Mouse (Mus musculus) embryonic facial prominence, embryonic 14.5 days (tissue): ENCODE data around the gene Cgnl1. TPM values are rescaled to one million over a fixed set of nuclear protein-coding genes. Genes with fewer than 3 reads are reported as not detected.

Experiments
- ATAC-seq: fragments of 200-750 bp; cut with Nextera tagmentation; 2 replicates; pipeline ENCODE4 v1.8.0; 2017; ENCODE audit warnings: low read depth, moderate number of reproducible peaks, moderate TSS enrichment
- DNase-seq: peaks from one replicate; pipeline ENCODE4 v3.0.0-alpha.2; 2015; ENCODE audit warnings: low spot score
- H3K27ac ChIP-seq: fragments of 300-500 bp; sonication (generic); replicated peaks from 2 replicates; pipeline ENCODE4 v1.5.1; 2014; ENCODE audit warnings: low read depth, mild to moderate bottlenecking, low read length, moderate library complexity
- H3K27me3 ChIP-seq: fragments of 300-500 bp; sonication (generic); replicated peaks from 2 replicates; pipeline ENCODE4 v1.6.1; 2014; ENCODE audit warnings: low read length; ENCODE audit not compliant: control insufficient read depth, insufficient read depth
- H3K36me3 ChIP-seq: fragments of 300-500 bp; sonication (generic); 2 replicates; pipeline ENCODE4 v1.6.1; 2014; ENCODE audit warnings: low read length, mixed read lengths; ENCODE audit not compliant: control insufficient read depth, insufficient read depth
- H3K4me1 ChIP-seq: fragments of 300-500 bp; sonication (generic); 2 replicates; pipeline ENCODE4 v1.6.1; 2014; ENCODE audit warnings: antibody characterized with exemption, low read length; ENCODE audit not compliant: control insufficient read depth, insufficient read depth
- H3K4me2 ChIP-seq: fragments of 300-500 bp; sonication (generic); 2 replicates; pipeline ENCODE4 v1.6.1; 2014; ENCODE audit warnings: low read depth, mild to moderate bottlenecking, low read length, moderate library complexity, mixed read lengths
- H3K4me3 ChIP-seq: fragments of 300-500 bp; sonication (generic); 2 replicates; pipeline ENCODE4 v1.5.1; 2014; ENCODE audit warnings: low read depth, mild to moderate bottlenecking, low read length
- H3K9ac ChIP-seq: fragments of 300-500 bp; sonication (generic); 2 replicates; pipeline ENCODE4 v1.6.1; 2014; ENCODE audit warnings: low read depth, mild to moderate bottlenecking, low read length, moderate library complexity, mixed read lengths
- H3K9me3 ChIP-seq: fragments of 300-500 bp; sonication (generic); 2 replicates; pipeline ENCODE4 v1.6.1; 2016; ENCODE audit warnings: low read length; ENCODE audit not compliant: control insufficient read depth
- WGBS: fragments of 180-500 bp; shearing (Covaris S2); extraction: QIAGEN DNeasy Blood & Tissue Kit; methylation state at CpG from one replicate; pipeline ENCODE4 v1.1.7; 2014; 5-methylcytosine and 5-hydroxymethylcytosine counted together
- polyA plus RNA-seq: library from polyadenylated mRNA; unstranded; fragments of >200 nt; fragmentation: Nextera tagmentation; extraction: Ambion mirVana; gene quantifications from 2 replicates; pipeline ENCODE4 v1.2.1, GENCODE M21; 2014

The Cgnl1 gene
- polyA plus RNA-seq, 1 experiment from 2014 or later: 12.6 TPM

- no peak for ATAC-seq
- Histone ChIP-seq H3K4me2 (no peak overlapping the region), H3K9me3 (no peaks in the 10 kb centered on the region), H3K36me3 (no peaks in the 10 kb centered on the region), H3K4me1 (peaks cover 6% of the 10 kb centered on the region), H3K27me3 (no peaks in the 10 kb centered on the region), H3K9ac (no peak overlapping the region), H3K27ac (no peak overlapping the region), H3K4me3 (no peak overlapping the region)
- DNase-seq: no peak
- WGBS: 66% methylated on average over 3 of the region's 3 CpGs
These were observed 86.6 kb downstream of the Cgnl1 start for GRCm38 (mm10) chr9:71684772-71685171.

- WGBS: 82% methylated on average over 9 of the region's 9 CpGs
- Histone ChIP-seq H3K9me3 (no peaks in the 10 kb centered on the region), H3K27me3 (no peaks in the 10 kb centered on the region), H3K4me1 (peaks cover 15% of the 10 kb centered on the region), H3K4me2 (no peak overlapping the region), H3K36me3 (no peaks in the 10 kb centered on the region), H3K9ac (no peak overlapping the region), H3K27ac (no peak overlapping the region), H3K4me3 (no peak overlapping the region)
- DNase-seq (no peak), ATAC-seq (no peak)
These were observed 91.0 kb downstream of the Cgnl1 start for GRCm38 (mm10) chr9:71680381-71680780.

GRCm38 (mm10) chr9:71679103-71679815, 92.1 kb downstream of the Cgnl1 start:
- H3K4me2 ChIP-seq: no peak overlapping the region
- H3K27ac ChIP-seq: peak overlapping the region; percentile 75
- no peaks in the 10 kb centered on the region for H3K9me3 ChIP-seq
- no peak overlapping the region for H3K4me3 ChIP-seq
- peak; percentile 75 for ATAC-seq
- H3K9ac ChIP-seq: no peak overlapping the region
- H3K36me3 ChIP-seq: no peaks in the 10 kb centered on the region
- H3K27me3 ChIP-seq: no peaks in the 10 kb centered on the region
- peaks cover 15% of the 10 kb centered on the region for H3K4me1 ChIP-seq
- WGBS: 53% methylated on average over 11 of the region's 11 CpGs
- peak; percentile 86 for DNase-seq

GRCm38 (mm10) chr9:71676988-71677688, 94.3 kb downstream of the Cgnl1 start:
- Histone ChIP-seq H3K4me2 (no peak overlapping the region), H3K27ac (no peak overlapping the region), H3K4me1 (peaks cover 15% of the 10 kb centered on the region), H3K27me3 (no peaks in the 10 kb centered on the region), H3K4me3 (no peak overlapping the region), H3K36me3 (no peaks in the 10 kb centered on the region), H3K9ac (no peak overlapping the region), H3K9me3 (no peaks in the 10 kb centered on the region)
- ATAC-seq (no peak), DNase-seq (no peak)
- 79% methylated on average over 5 of the region's 5 CpGs for WGBS

GRCm38 (mm10) chr9:71675799-71676414, 95.5 kb downstream of the Cgnl1 start:
- peak; percentile 39 for DNase-seq
- ATAC-seq: 0 out of 2 replicates have a peak, but pooled peaks have one; percentile 35

GRCm38 (mm10) chr9:71675216-71675615, 96.2 kb downstream of the Cgnl1 start:
- ATAC-seq (no peak), DNase-seq (no peak)
- Histone ChIP-seq H3K27ac (no peak overlapping the region), H3K4me2 (no peak overlapping the region), H3K4me3 (no peak overlapping the region), H3K9ac (no peak overlapping the region), H3K36me3 (no peaks in the 10 kb centered on the region), H3K9me3 (no peaks in the 10 kb centered on the region), H3K27me3 (no peaks in the 10 kb centered on the region), H3K4me1 (peaks cover 13% of the 10 kb centered on the region)
- 88% methylated on average over 2 of the region's 2 CpGs for WGBS

More at GRCm38 (mm10) chr9:71675799-71676414, 95.5 kb downstream of the Cgnl1 start:
- 51% methylated on average over 3 of the region's 3 CpGs for WGBS
- H3K4me1 ChIP-seq: peaks cover 15% of the 10 kb centered on the region
- no peaks in the 10 kb centered on the region for H3K36me3 ChIP-seq
- H3K9ac ChIP-seq: no peak overlapping the region; the same call in 1 of the 2 replicates
- no peaks in the 10 kb centered on the region for H3K27me3 ChIP-seq
- H3K9me3 ChIP-seq: no peaks in the 10 kb centered on the region
- H3K4me3 ChIP-seq: no peak overlapping the region
- no peak overlapping the region for H3K27ac ChIP-seq
- no peak overlapping the region for H3K4me2 ChIP-seq

- Histone ChIP-seq H3K27ac (no peak overlapping the region), H3K4me3 (no peak overlapping the region), H3K27me3 (no peaks in the 10 kb centered on the region), H3K9ac (no peak overlapping the region), H3K36me3 (no peaks in the 10 kb centered on the region), H3K4me1 (peaks cover 6% of the 10 kb centered on the region), H3K9me3 (no peaks in the 10 kb centered on the region), H3K4me2 (no peak overlapping the region)
- no peak for ATAC-seq
- WGBS: 63% methylated on average over 5 of the region's 5 CpGs
- DNase-seq: no peak
These were observed 96.9 kb downstream of the Cgnl1 start for GRCm38 (mm10) chr9:71674476-71674875.

GRCm38 (mm10) chr9:71672495-71672894, 98.9 kb downstream of the Cgnl1 start:
- Histone ChIP-seq H3K4me2 (no peak overlapping the region), H3K4me1 (no peaks in the 10 kb centered on the region), H3K36me3 (no peaks in the 10 kb centered on the region), H3K4me3 (no peak overlapping the region), H3K9ac (no peak overlapping the region), H3K27ac (no peak overlapping the region), H3K27me3 (no peaks in the 10 kb centered on the region), H3K9me3 (no peaks in the 10 kb centered on the region)
- DNase-seq: no peak
- WGBS: 96% methylated on average over 4 of the region's 4 CpGs
- no peak for ATAC-seq
